Mouse (Mus musculus): ENCODE data around the gene Sri. TPM values are rescaled to one million over a fixed set of nuclear protein-coding genes. Genes with fewer than 3 reads are reported as not detected.

Sri gene
- total and polyA plus RNA-seq, 3 experiments, result 190 to 229 (median 212) TPM

DNA sequence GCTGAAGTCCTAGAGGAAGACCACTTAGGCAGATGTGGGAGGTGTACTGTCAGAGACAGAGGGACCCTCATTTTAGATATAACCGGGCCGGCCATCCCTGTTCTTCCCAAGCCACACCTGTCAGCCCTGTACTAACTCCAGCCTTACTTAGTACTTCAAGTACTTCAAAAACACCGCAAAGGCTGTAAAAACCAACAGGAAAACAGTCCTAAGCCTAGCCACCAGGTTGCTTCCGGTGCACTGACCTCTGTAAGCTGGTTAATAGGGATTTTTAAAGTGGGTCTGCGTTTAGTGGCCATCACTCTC is 11.1 kb downstream of the Sri start:
- in situ Hi-C loops (cut with MboI; ENCODE audit: low pct_ligation_motif_present, low pct_unique_long_range_greater_than_20kb, low sequenced_read_pairs), result no loop called here
- H3K27ac ChIP-seq (ENCODE audit: insufficient read depth, low read depth), result no peak overlapping the region
- DNase-seq (ENCODE audit: extremely low read depth), result no peak

DNA sequence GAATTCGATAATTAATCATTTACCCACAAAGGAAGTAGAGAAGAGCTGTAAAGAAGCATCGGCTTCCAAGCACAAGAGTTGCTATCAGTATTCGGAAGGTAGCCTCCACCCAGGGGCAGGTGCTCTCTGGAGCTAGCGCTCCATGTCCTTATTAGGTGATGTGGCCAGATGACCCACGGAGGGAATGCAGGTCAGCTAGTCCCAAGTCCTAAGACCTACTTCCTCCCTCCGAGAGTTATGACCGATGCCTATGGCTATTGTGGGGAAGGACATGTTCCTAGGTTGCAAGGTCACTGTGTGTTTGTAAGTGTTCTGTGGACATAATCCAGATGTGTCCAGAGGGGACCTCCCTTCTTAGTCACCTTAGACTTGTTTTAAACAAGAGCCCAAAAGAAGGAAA is 12.2 kb downstream of the Sri start:
- dilution Hi-C loops (cut with MboI; ENCODE audit: extremely low pct_ligation_motif_present, extremely low pct_unique_long_range_greater_than_20kb, low sequenced_read_pairs) (no loop called here), in situ Hi-C loops (cut with MboI; ENCODE audit: low pct_ligation_motif_present, low pct_unique_long_range_greater_than_20kb, low sequenced_read_pairs) (no loop called here)
- no peak for DNase-seq (ENCODE audit: extremely low read depth)
- Histone ChIP-seq H3K27ac (ENCODE audit: insufficient read depth, low read depth) (no peak overlapping the region), H3K4me2 (ENCODE audit: insufficient read depth, low read depth, poor library complexity, severe bottlenecking) (no peak overlapping the region), H3K27me3 (replicated peaks) (no peaks in the 10 kb centered on the region), H3K4me3 (replicated peaks in 1 of 3; ENCODE audit: low read depth in 2 of 3, low read length in 2 of 3, poor library complexity in 1 of 3) (no peak overlapping the region), H3K36me3 (replicated peaks in 1 of 2; ENCODE audit: control insufficient read depth in 1 of 2, insufficient read depth in 1 of 2, low read length in 1 of 2) (peaks cover 24 to 45% of the 10 kb centered on the region in 2 experiments), H3K9me3 (replicated peaks; ENCODE audit: low read length) (no peaks in the 10 kb centered on the region), H3K9ac (ENCODE audit: insufficient read depth, low read depth) (no peak overlapping the region), H3K4me1 (ENCODE audit: control insufficient read depth in 1 of 2, insufficient read depth in 2 of 2) (peaks cover 3 to 21% of the 10 kb centered on the region in 2 experiments), H3K79me2 (replicated peaks; ENCODE audit: control insufficient read depth, extremely low read depth, insufficient read depth, poor library complexity, severe bottlenecking) (peaks cover 6% of the 10 kb centered on the region; the same call in 1 of the 2 replicates)
- TF ChIP-seq POLR2A (IDR thresholded peaks at IDR 0.05; ENCODE audit: low read depth, low read length) (no peak), ZNF384 (IDR thresholded peaks at IDR 0.05; ENCODE audit: low read depth, low read length) (no peak), TBP (conservative IDR thresholded peaks at IDR 0.05; ENCODE audit: low read depth, low read length) (no peak), SMC3 (IDR thresholded peaks at IDR 0.05; ENCODE audit: low read depth, low read length) (no peak), ZC3H11A (IDR thresholded peaks at IDR 0.05; ENCODE audit: low read depth, low read length) (no peak), KAT2A (IDR thresholded peaks at IDR 0.05; ENCODE audit: insufficient replicate concordance, low read length) (no peak), CHD2 (IDR thresholded peaks at IDR 0.05; ENCODE audit: low read length) (no peak), EP300 (IDR thresholded peaks at IDR 0.05; ENCODE audit: low read length) (no peak), MAZ (IDR thresholded peaks at IDR 0.05; ENCODE audit: low read depth, low read length) (no peak), MAFK (IDR thresholded peaks at IDR 0.05; ENCODE audit: insufficient replicate concordance, low read length) (no peak), E2F4 (IDR thresholded peaks at IDR 0.05; ENCODE audit: insufficient replicate concordance, low read depth, low read length) (no peak), MXI1 (IDR thresholded peaks at IDR 0.05; ENCODE audit: low read depth, low read length) (no peak), SIN3A (IDR thresholded peaks at IDR 0.05; ENCODE audit: low read length) (no peak), CHD1 (IDR thresholded peaks at IDR 0.05; ENCODE audit: low read depth, low read length) (no peak), TCF12 (IDR thresholded peaks at IDR 0.05; ENCODE audit: low read depth, low read length) (no peak), ETS1 (conservative IDR thresholded peaks at IDR 0.05; ENCODE audit: low read depth, low read length) (no peak), IRF4 (IDR thresholded peaks at IDR 0.05; ENCODE audit: low read depth, low read length) (no peak), ZMIZ1 (IDR thresholded peaks at IDR 0.05; ENCODE audit: low read depth, low read length) (no peak), UBTF (IDR thresholded peaks at IDR 0.05; ENCODE audit: low read depth, low read length) (no peak), NRF1 (IDR thresholded peaks at IDR 0.05; ENCODE audit: low read depth, low read length) (no peak)

More for the DNA sequence above, 11.1 kb downstream of the Sri start:
- dilution Hi-C loops (cut with MboI; ENCODE audit: extremely low pct_ligation_motif_present, extremely low pct_unique_long_range_greater_than_20kb, low sequenced_read_pairs), result no loop called here
- TF ChIP-seq KAT2A (IDR thresholded peaks at IDR 0.05; ENCODE audit: insufficient replicate concordance, low read length) (no peak), RAD21 (IDR thresholded peaks at IDR 0.05; ENCODE audit: low read depth, low read length) (no peak), NRF1 (IDR thresholded peaks at IDR 0.05; ENCODE audit: low read depth, low read length) (no peak), POLR2A (IDR thresholded peaks at IDR 0.05; ENCODE audit: low read depth, low read length) (no peak), ELF1 (IDR thresholded peaks at IDR 0.05; ENCODE audit: low read depth, low read length) (no peak), CHD1 (IDR thresholded peaks at IDR 0.05; ENCODE audit: low read depth, low read length) (no peak), ETS1 (conservative IDR thresholded peaks at IDR 0.05; ENCODE audit: low read depth, low read length) (no peak), BHLHE40 (IDR thresholded peaks at IDR 0.05; ENCODE audit: low read depth, low read length) (no peak), MEF2A (IDR thresholded peaks at IDR 0.05; ENCODE audit: borderline replicate concordance, low read depth, low read length) (no peak), EP300 (IDR thresholded peaks at IDR 0.05; ENCODE audit: low read length) (no peak), E2F4 (IDR thresholded peaks at IDR 0.05; ENCODE audit: insufficient replicate concordance, low read depth, low read length) (no peak), PAX5 (IDR thresholded peaks at IDR 0.05; ENCODE audit: low read length) (no peak), MYC (IDR thresholded peaks at IDR 0.05; ENCODE audit: low read depth, low read length) (no peak), ZNF384 (IDR thresholded peaks at IDR 0.05; ENCODE audit: low read depth, low read length) (no peak), NELFE (IDR thresholded peaks at IDR 0.05; ENCODE audit: low read depth, low read length) (no peak), ZC3H11A (IDR thresholded peaks at IDR 0.05; ENCODE audit: low read depth, low read length) (no peak)
- H3K9me3 ChIP-seq (replicated peaks; ENCODE audit: low read length), result no peaks in the 10 kb centered on the region
- H3K4me3 ChIP-seq (replicated peaks in 1 of 3; ENCODE audit: low read depth in 2 of 3, low read length in 2 of 3, poor library complexity in 1 of 3), result peak overlapping the region; percentile 85 to 93 (median 92)
- peaks cover 3 to 21% of the 10 kb centered on the region in 2 experiments for H3K4me1 ChIP-seq (ENCODE audit: control insufficient read depth in 1 of 2, insufficient read depth in 2 of 2)
- H3K4me2 ChIP-seq (ENCODE audit: insufficient read depth, low read depth, poor library complexity, severe bottlenecking), result peak overlapping the region; percentile 67
- H3K9ac ChIP-seq (ENCODE audit: insufficient read depth, low read depth), result peak overlapping the region; percentile 84
- peaks cover 6% of the 10 kb centered on the region; the same call in 1 of the 2 replicates for H3K79me2 ChIP-seq (replicated peaks; ENCODE audit: control insufficient read depth, extremely low read depth, insufficient read depth, poor library complexity, severe bottlenecking)
- peaks cover 19 to 35% of the 10 kb centered on the region in 2 experiments for H3K36me3 ChIP-seq (replicated peaks in 1 of 2; ENCODE audit: control insufficient read depth in 1 of 2, insufficient read depth in 1 of 2, low read length in 1 of 2)
- H3K27me3 ChIP-seq (replicated peaks), result no peaks in the 10 kb centered on the region
